Mouse (Mus musculus) thymus, postnatal 36 days (tissue): Measurements from ENCODE around the gene Wipi2.
A peak's percentile ranks its signal among the peaks of the same experiment; 100 is the strongest.

Source experiments
- DNase-seq, 2 experiments: peaks; one replicate each; pipeline ENCODE4 v3.0.0; 2022; ENCODE audit warnings: mixed read lengths in 2 of 2

Wipi2 gene

GRCm38 (mm10) chr5:142627398-142627797 lies at the start of gene Wipi2:
Gene Wipi2 (plus strand): TSS chr5:142627698.
- DNase-seq: no peak

GRCm38 (mm10) chr5:142578192-142578591 lies 49.3 kb upstream of the Wipi2 start:
- no peak for DNase-seq

- peak; percentile 33 to 39 for DNase-seq
These were observed 46.0 kb upstream of the Wipi2 start for GRCm38 (mm10) chr5:142581517-142581916.

GRCm38 (mm10) chr5:142583616-142584126 lies 43.8 kb upstream of the Wipi2 start:
- DNase-seq: no peak

GRCm38 (mm10) chr5:142590953-142591616 lies 36.4 kb upstream of the Wipi2 start:
- DNase-seq: no peak

- DNase-seq: no peak
These were observed 31.8 kb upstream of the Wipi2 start for GRCm38 (mm10) chr5:142595698-142596097.

- no peak for DNase-seq
These were observed 30.8 kb upstream of the Wipi2 start for GRCm38 (mm10) chr5:142596723-142597122.

GRCm38 (mm10) chr5:142597648-142598390 lies 29.7 kb upstream of the Wipi2 start:
- no peak for DNase-seq

- DNase-seq: no peak
These were observed 23.1 kb upstream of the Wipi2 start for GRCm38 (mm10) chr5:142604379-142604778.

- DNase-seq: no peak
These were observed 22.2 kb upstream of the Wipi2 start for GRCm38 (mm10) chr5:142605288-142605687.

GRCm38 (mm10) chr5:142608259-142608988 lies 19.1 kb upstream of the Wipi2 start, which contains the start of gene Mmd2:
Gene Mmd2 (minus strand): TSS chr5:142608800.
- DNase-seq: no peak

- no peak for DNase-seq
These were observed 18.5 kb upstream of the Wipi2 start for GRCm38 (mm10) chr5:142608989-142609325.

- DNase-seq: no peak
These were observed 17.1 kb upstream of the Wipi2 start for GRCm38 (mm10) chr5:142610362-142610761.

GRCm38 (mm10) chr5:142614513-142614912 lies 13.0 kb upstream of the Wipi2 start:
- DNase-seq: no peak

GRCm38 (mm10) chr5:142615638-142616037 lies 11.9 kb upstream of the Wipi2 start:
- no peak for DNase-seq

GRCm38 (mm10) chr5:142616326-142616725 lies 11.2 kb upstream of the Wipi2 start:
- DNase-seq: no peak

- peak; percentile 27 to 37 for DNase-seq
These were observed 7.6 kb upstream of the Wipi2 start for GRCm38 (mm10) chr5:142619866-142620265.

- DNase-seq: no peak
These were observed 6.1 kb upstream of the Wipi2 start for GRCm38 (mm10) chr5:142621421-142621820.

GRCm38 (mm10) chr5:142622134-142622533 lies 5.4 kb upstream of the Wipi2 start:
- no peak for DNase-seq

GRCm38 (mm10) chr5:142623080-142623479 lies 4.4 kb upstream of the Wipi2 start:
- no peak for DNase-seq

- peak; percentile 98 to 99 for DNase-seq
These were observed 1.5 kb downstream of the Wipi2 start for GRCm38 (mm10) chr5:142628726-142629662.

GRCm38 (mm10) chr5:142629663-142630025 lies 2.1 kb downstream of the Wipi2 start:
- DNase-seq: no peak
